In the genomic region with DNA sequence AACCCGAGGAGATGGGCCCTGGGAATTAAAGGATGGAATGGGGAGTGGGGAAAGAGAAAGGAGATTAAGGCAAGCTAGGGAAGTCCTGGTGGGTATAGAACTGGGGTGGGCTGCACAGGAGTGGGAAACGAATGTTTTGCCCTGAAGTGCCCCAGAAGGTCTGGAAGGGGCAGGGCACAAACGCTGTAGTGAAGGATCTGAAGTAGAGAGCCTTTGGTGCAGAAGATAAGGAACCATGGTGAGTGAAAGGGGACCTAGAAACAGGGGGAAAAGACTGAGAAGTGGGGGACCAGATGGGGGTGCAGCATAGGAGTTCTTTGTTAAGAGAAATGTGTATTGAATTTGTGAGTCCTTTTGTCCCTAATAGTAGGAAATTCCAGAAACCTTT, we compare ENCODE assay signal across 8 mouse cellular contexts. TPM values are rescaled to one million over a fixed set of nuclear protein-coding genes. Genes with fewer than 3 reads are reported as not detected.
DNase-seq lines count a peak whose midpoint lies in the region; ATAC-seq and TF ChIP-seq lines count a peak whose summit lies in the region.

Usp49 (plus strand) TSS at position 13 of the 388 bp plus-strand sequence.

- ATAC-seq in kidney, postnatal 0 days (replicated peaks; ENCODE audit: low FRiP score, low read depth), result no peak
- no peak for ATAC-seq in forebrain, embryonic 11.5 days (replicated peaks; ENCODE audit: low FRiP score)
- ATAC-seq in liver, embryonic 14.5 days (ENCODE audit: insufficient read depth), result no peak

- peak within 1 kb of the TSS; percentile 98 for H3K4me2 ChIP-seq in kidney, postnatal 0 days (ENCODE audit: low read length)
- peak within 1 kb of the TSS; percentile 93 for H3K4me2 ChIP-seq in forebrain, embryonic 11.5 days (ENCODE audit: low read depth, low read length, severe bottlenecking)
- peak within 1 kb of the TSS; percentile 100 for H3K4me2 ChIP-seq in liver, embryonic 14.5 days (ENCODE audit: low read depth)

- H3K36me3 ChIP-seq in kidney, postnatal 0 days (ENCODE audit: insufficient read depth, low read length), result 0 out of 2 replicates have a peak, but pooled peaks cover 5% of the 10 kb centered on the region
- H3K36me3 ChIP-seq in MEL (ENCODE audit: control insufficient read depth in 1 of 2, insufficient read depth in 2 of 2, low read length in 2 of 2), result peaks cover 2 to 28% of the 10 kb centered on the region in 2 experiments; a peak in 3 of 4 replicates
- H3K36me3 ChIP-seq in forebrain, embryonic 11.5 days (ENCODE audit: control insufficient read depth, insufficient read depth, low read length), result no peaks in the 10 kb centered on the region
- H3K36me3 ChIP-seq in liver, embryonic 14.5 days (replicated peaks; ENCODE audit: control insufficient read depth, insufficient read depth, low read depth), result peaks cover 7% of the 10 kb centered on the region

- H3K4me3 ChIP-seq in kidney, postnatal 0 days (replicated peaks; ENCODE audit: low read depth, low read length), result peak within 1 kb of the TSS; percentile 80
- H3K4me3 ChIP-seq in MEL (ENCODE audit: control insufficient read depth in 1 of 2, insufficient read depth in 1 of 2, low read depth in 2 of 2, low read length in 2 of 2), result peak within 1 kb of the TSS; percentile 79 to 93
- H3K4me3 ChIP-seq in forebrain, embryonic 11.5 days (ENCODE audit: low read depth, low read length), result peak within 1 kb of the TSS; percentile 59
- peak within 1 kb of the TSS; percentile 64 to 97 for H3K4me3 ChIP-seq in liver, embryonic 14.5 days (ENCODE audit: insufficient read depth in 1 of 2, low read depth in 2 of 2, low read length in 2 of 2)

- TF ChIP-seq POLR2A in MEL (IDR thresholded peaks at IDR 0.05; ENCODE audit: control insufficient read depth in 1 of 2, insufficient read depth in 1 of 2, low read depth in 1 of 2, low read length in 2 of 2, poor library complexity in 1 of 2), result no peak

- TF ChIP-seq CTCF in kidney, postnatal 0 days (IDR thresholded peaks at IDR 0.05; ENCODE audit: low read depth), result no peak
- TF ChIP-seq CTCF in MEL (IDR thresholded peaks at IDR 0.05 in 2 of 3, conservative IDR thresholded peaks at IDR 0.05 in 1 of 3; ENCODE audit: control insufficient read depth in 1 of 3, insufficient read depth in 1 of 3, low read depth in 2 of 3, low read length in 3 of 3, poor library complexity in 1 of 3, severe bottlenecking in 1 of 3), result no peak
- TF ChIP-seq CTCF in liver, embryonic 14.5 days (IDR thresholded peaks at IDR 0.05; ENCODE audit: low read depth), result no peak

- H3K79me2 ChIP-seq in MEL (ENCODE audit: control insufficient read depth, insufficient read depth, low read length, poor library complexity), result peaks cover 19% of the 10 kb centered on the region

- no peak for TF ChIP-seq RAD21 in MEL (IDR thresholded peaks at IDR 0.05; ENCODE audit: low read depth, low read length)

- TF ChIP-seq EP300 in MEL (IDR thresholded peaks at IDR 0.05; ENCODE audit: low read depth in 1 of 2, low read length in 2 of 2), result no peak
- TF ChIP-seq EP300 in liver, embryonic 14.5 days (IDR thresholded peaks at IDR 0.05; ENCODE audit: low read depth), result no peak

- DNase-seq in kidney, postnatal 0 days (ENCODE audit: low spot score), result no peak
- DNase-seq in kidney, postnatal 36 days, result no peak
- DNase-seq in MEL (ENCODE audit: low read depth, low spot score), result peak; percentile 64
- DNase-seq in forebrain, embryonic 11.5 days (ENCODE audit: low spot score), result no peak
- no peak for DNase-seq in liver, embryonic 14.5 days (ENCODE audit: low read depth in 3 of 3, low spot score in 3 of 3)
- no peak for DNase-seq in thymus, postnatal 14 days
- no peak for DNase-seq in right cerebral cortex, postnatal 14 days
- DNase-seq in adrenal gland, adult 2 months, result no peak

- H3K27me3 ChIP-seq in kidney, postnatal 0 days (ENCODE audit: insufficient read depth, low read length), result no peaks in the 10 kb centered on the region
- no peaks in the 10 kb centered on the region for H3K27me3 ChIP-seq in MEL (ENCODE audit: control insufficient read depth in 1 of 2, insufficient read depth in 2 of 2, low read length in 2 of 2)
- H3K27me3 ChIP-seq in forebrain, embryonic 11.5 days (ENCODE audit: control insufficient read depth, insufficient read depth, low read length), result no peaks in the 10 kb centered on the region
- H3K27me3 ChIP-seq in liver, embryonic 14.5 days (ENCODE audit: control insufficient read depth, insufficient read depth, low read length), result no peaks in the 10 kb centered on the region

- H3K9ac ChIP-seq in kidney, postnatal 0 days (ENCODE audit: low read depth, low read length), result peak within 1 kb of the TSS; percentile 77
- peak within 1 kb of the TSS; percentile 87 for H3K9ac ChIP-seq in MEL (ENCODE audit: control insufficient read depth, low read depth, low read length, poor library complexity, severe bottlenecking)
- peak within 1 kb of the TSS; percentile 81 for H3K9ac ChIP-seq in forebrain, embryonic 11.5 days (ENCODE audit: low read length)
- peak within 1 kb of the TSS; percentile 92 for H3K9ac ChIP-seq in liver, embryonic 14.5 days (replicated peaks)

- 1% methylated on average over 3 of the region's 3 CpGs for WGBS in kidney, postnatal 0 days
- 0% methylated on average over 3 of the region's 3 CpGs for WGBS in forebrain, embryonic 11.5 days
- WGBS in liver, embryonic 14.5 days (ENCODE audit: insufficient replicate concordance), result 0% methylated on average over 3 of the region's 3 CpGs

- no peaks in the 10 kb centered on the region for H3K9me3 ChIP-seq in kidney, postnatal 0 days (replicated peaks; ENCODE audit: low read length)
- no peaks in the 10 kb centered on the region for H3K9me3 ChIP-seq in MEL (replicated peaks; ENCODE audit: insufficient read depth, low read length)
- no peaks in the 10 kb centered on the region for H3K9me3 ChIP-seq in forebrain, embryonic 11.5 days (ENCODE audit: control insufficient read depth, low read length)
- no peaks in the 10 kb centered on the region for H3K9me3 ChIP-seq in liver, embryonic 14.5 days (ENCODE audit: control insufficient read depth, low read length)

- peaks cover 7% of the 10 kb centered on the region; the same call in 1 of the 2 replicates for H3K4me1 ChIP-seq in kidney, postnatal 0 days (replicated peaks; ENCODE audit: insufficient read depth, low read length)
- peaks cover 11 to 29% of the 10 kb centered on the region in 2 experiments for H3K4me1 ChIP-seq in MEL (ENCODE audit: control insufficient read depth in 1 of 2, insufficient read depth in 2 of 2, low read length in 2 of 2)
- peaks cover 4% of the 10 kb centered on the region; the same call in 1 of the 2 replicates for H3K4me1 ChIP-seq in forebrain, embryonic 11.5 days (replicated peaks; ENCODE audit: control insufficient read depth, insufficient read depth, low read length)
- H3K4me1 ChIP-seq in liver, embryonic 14.5 days (replicated peaks; ENCODE audit: control insufficient read depth in 2 of 2, insufficient read depth in 2 of 2, low read length in 1 of 2), result peaks cover 17 to 35% of the 10 kb centered on the region in 2 experiments

- H3K27ac ChIP-seq in kidney, postnatal 0 days, result peak within 1 kb of the TSS; percentile 93
- peak within 1 kb of the TSS; percentile 93 for H3K27ac ChIP-seq in MEL (ENCODE audit: control insufficient read depth, low read depth, low read length)
- H3K27ac ChIP-seq in forebrain, embryonic 11.5 days (ENCODE audit: low read depth, low read length), result peak within 1 kb of the TSS; percentile 94
- H3K27ac ChIP-seq in liver, embryonic 14.5 days, result peak within 1 kb of the TSS; percentile 91

TF ChIP-seq in MEL, 35 proteins besides CTCF, POLR2A, EP300 and RAD21:
- TF ChIP-seq USF2 (IDR thresholded peaks at IDR 0.05; ENCODE audit: borderline replicate concordance in 1 of 2, insufficient read depth in 1 of 2, low read depth in 1 of 2, low read length in 2 of 2), result no peak
- no peak for TF ChIP-seq UBTF (IDR thresholded peaks at IDR 0.05; ENCODE audit: borderline replicate concordance, insufficient read depth, low read depth, low read length)
- no peak for TF ChIP-seq BHLHE40 (IDR thresholded peaks at IDR 0.05; ENCODE audit: borderline replicate concordance, low read depth, low read length)
- peak; percentile 14; the same call in 1 of the 2 replicates for TF ChIP-seq TAL1 (IDR thresholded peaks at IDR 0.05; ENCODE audit: low read length)
- peak; percentile 49 for TF ChIP-seq GATA1 (IDR thresholded peaks at IDR 0.05; ENCODE audit: low read depth, low read length)

RNA-seq across cellular contexts. Expression of gene Usp49, which starts in this region (rescaled TPM):
- 2.9 and 4.1 TPM in 2 replicates for polyA plus RNA-seq in kidney, postnatal 0 days (2015; fragmentation: Nextera tagmentation; extraction: Ambion mirVana)
- 5.2 and 5.5 TPM in 2 replicates for total RNA-seq in MEL (2012; rRNA removed)
- 10 to 100 TPM in 1 of 2 experiments, not detected in 1; 16.1 TPM for polyA plus RNA-seq in MEL (2012; ENCODE audit: insufficient read depth in 1 of 2, insufficient read length in 2 of 2, low read depth in 1 of 2, low replicate concordance in 2 of 2, missing spikeins in 1 of 2)
- polyA plus RNA-seq in forebrain, embryonic 11.5 days (2014; fragmentation: Nextera tagmentation; extraction: Ambion mirVana), result 7.2 and 8.1 TPM in 2 replicates
- 6.4 and 6.6 TPM in 2 replicates for polyA plus RNA-seq in liver, embryonic 14.5 days (2012; rRNA removed)
- polyA plus RNA-seq in liver, embryonic 14.5 days (2014; fragmentation: Nextera tagmentation; extraction: Ambion mirVana), result 2.9 and 3.9 TPM in 2 replicates
- 1 to 10 TPM; 4.6 to 4.8 TPM for total RNA-seq in adrenal gland, adult 2 months (2021)
- 5.4 and 6.6 TPM in 2 replicates for polyA plus RNA-seq in adrenal gland, adult 2 months (2012; rRNA removed)
